Mouse (Mus musculus): ENCODE results near the gene Barhl2. TPM values are rescaled to one million over a fixed set of nuclear protein-coding genes. Genes with fewer than 3 reads are reported as not detected.

Barhl2 gene
- polyA plus RNA-seq, 1 experiment from 2014 or later, result 7.9 TPM

GRCm38 (mm10) chr5:106457111-106457925 is 648 bp downstream of the Barhl2 start:
- Histone ChIP-seq H3K4me1 (replicated peaks; ENCODE audit: control insufficient read depth, insufficient read depth, low read length) (peaks cover 21% of the 10 kb centered on the region; the same call in 1 of the 2 replicates), H3K4me2 (ENCODE audit: low read depth, low read length, severe bottlenecking) (peak overlapping the region; percentile 94), H3K4me3 (ENCODE audit: low read depth, low read length) (peak overlapping the region; percentile 54), H3K36me3 (ENCODE audit: control insufficient read depth, insufficient read depth, low read length) (no peaks in the 10 kb centered on the region), H3K27me3 (ENCODE audit: control insufficient read depth, insufficient read depth, low read length) (peaks cover 85% of the 10 kb centered on the region), H3K9ac (ENCODE audit: low read length) (peak overlapping the region; percentile 50), H3K9me3 (ENCODE audit: control insufficient read depth, low read length) (no peaks in the 10 kb centered on the region), H3K27ac (ENCODE audit: low read depth, low read length) (peak overlapping the region; percentile 46; the same call in 1 of the 2 replicates)
- under 1% methylated on average over 63 of the region's 63 CpGs for WGBS
- no peak for ATAC-seq (replicated peaks; ENCODE audit: low FRiP score)
- DNase-seq (ENCODE audit: low spot score), result peak; percentile 74

- Histone ChIP-seq H3K9ac (ENCODE audit: low read length) (peak overlapping the region; percentile 52; the same call in 1 of the 2 replicates), H3K36me3 (ENCODE audit: control insufficient read depth, insufficient read depth, low read length) (no peaks in the 10 kb centered on the region), H3K9me3 (ENCODE audit: control insufficient read depth, low read length) (no peaks in the 10 kb centered on the region), H3K4me3 (ENCODE audit: low read depth, low read length) (peak overlapping the region; percentile 33), H3K27me3 (ENCODE audit: control insufficient read depth, insufficient read depth, low read length) (peaks cover 85% of the 10 kb centered on the region), H3K27ac (ENCODE audit: low read depth, low read length) (no peak overlapping the region), H3K4me1 (replicated peaks; ENCODE audit: control insufficient read depth, insufficient read depth, low read length) (peaks cover 26% of the 10 kb centered on the region; the same call in 1 of the 2 replicates), H3K4me2 (ENCODE audit: low read depth, low read length, severe bottlenecking) (no peak overlapping the region)
- DNase-seq (ENCODE audit: low spot score) (no peak), ATAC-seq (replicated peaks; ENCODE audit: low FRiP score) (no peak)
- 1% methylated on average over 7 of the region's 7 CpGs for WGBS
Observed at GRCm38 (mm10) chr5:106455984-106456383, 2.0 kb downstream of the Barhl2 start.

- Histone ChIP-seq H3K4me1 (replicated peaks; ENCODE audit: control insufficient read depth, insufficient read depth, low read length) (peaks cover 26% of the 10 kb centered on the region; the same call in 1 of the 2 replicates), H3K4me3 (ENCODE audit: low read depth, low read length) (peak overlapping the region; percentile 33), H3K36me3 (ENCODE audit: control insufficient read depth, insufficient read depth, low read length) (no peaks in the 10 kb centered on the region), H3K27me3 (ENCODE audit: control insufficient read depth, insufficient read depth, low read length) (peaks cover 88% of the 10 kb centered on the region), H3K27ac (ENCODE audit: low read depth, low read length) (peak overlapping the region; percentile 37; the same call in 1 of the 2 replicates), H3K9ac (ENCODE audit: low read length) (peak overlapping the region; percentile 52), H3K9me3 (ENCODE audit: control insufficient read depth, low read length) (no peaks in the 10 kb centered on the region), H3K4me2 (ENCODE audit: low read depth, low read length, severe bottlenecking) (peak overlapping the region; percentile 33; the same call in 1 of the 2 replicates)
- ATAC-seq (replicated peaks; ENCODE audit: low FRiP score) (no peak), DNase-seq (ENCODE audit: low spot score) (no peak)
- WGBS, result under 1% methylated on average over 17 of the region's 17 CpGs
Observed at GRCm38 (mm10) chr5:106455106-106455920, 2.7 kb downstream of the Barhl2 start.

- H3K4me2 ChIP-seq (ENCODE audit: low read depth, low read length, severe bottlenecking), result peak overlapping the region; percentile 33
- H3K27me3 ChIP-seq (ENCODE audit: control insufficient read depth, insufficient read depth, low read length), result peaks cover 90% of the 10 kb centered on the region
- WGBS, result 2% methylated on average over 9 of the region's 9 CpGs
- H3K9ac ChIP-seq (ENCODE audit: low read length), result peak overlapping the region; percentile 52
- peak overlapping the region; percentile 37; the same call in 1 of the 2 replicates for H3K27ac ChIP-seq (ENCODE audit: low read depth, low read length)
- no peaks in the 10 kb centered on the region for H3K9me3 ChIP-seq (ENCODE audit: control insufficient read depth, low read length)
- H3K36me3 ChIP-seq (ENCODE audit: control insufficient read depth, insufficient read depth, low read length), result no peaks in the 10 kb centered on the region
- peak overlapping the region; percentile 33 for H3K4me3 ChIP-seq (ENCODE audit: low read depth, low read length)
- H3K4me1 ChIP-seq (replicated peaks; ENCODE audit: control insufficient read depth, insufficient read depth, low read length), result peaks cover 23% of the 10 kb centered on the region; the same call in 1 of the 2 replicates
- ATAC-seq (replicated peaks; ENCODE audit: low FRiP score) (no peak), DNase-seq (ENCODE audit: low spot score) (no peak)
Observed at GRCm38 (mm10) chr5:106454411-106455105, 3.4 kb downstream of the Barhl2 start.

DNA sequence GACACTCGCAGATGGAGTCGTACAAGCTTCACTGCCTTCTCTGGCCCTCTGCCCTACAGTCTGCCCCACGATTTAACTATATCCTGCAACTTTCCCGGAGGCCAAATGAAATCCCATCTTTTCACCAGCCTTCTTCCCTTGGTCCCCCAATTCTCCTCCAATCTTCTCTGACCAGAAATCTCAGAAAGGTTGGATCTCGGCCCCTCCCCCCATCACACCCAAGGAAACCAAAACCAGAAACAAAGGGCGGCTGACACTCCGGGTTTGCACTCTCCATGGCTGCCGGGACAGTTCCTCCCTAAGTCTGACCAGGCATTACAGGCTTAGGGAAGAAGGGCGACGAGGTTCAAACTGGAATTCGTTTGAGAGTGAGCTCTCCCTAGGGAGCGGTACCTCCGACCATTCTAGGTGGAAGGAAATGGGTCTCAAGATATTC is 4.1 kb downstream of the Barhl2 start:
- WGBS, result 0% methylated on average over 13 of the region's 13 CpGs
- Histone ChIP-seq H3K9me3 (ENCODE audit: control insufficient read depth, low read length) (no peaks in the 10 kb centered on the region), H3K27ac (ENCODE audit: low read depth, low read length) (0 out of 2 replicates have a peak overlapping the region, but pooled peaks have one; percentile 50), H3K9ac (ENCODE audit: low read length) (peak overlapping the region; percentile 49; the same call in 1 of the 2 replicates), H3K27me3 (ENCODE audit: control insufficient read depth, insufficient read depth, low read length) (peaks cover 91% of the 10 kb centered on the region), H3K4me3 (ENCODE audit: low read depth, low read length) (peak overlapping the region; percentile 33), H3K4me2 (ENCODE audit: low read depth, low read length, severe bottlenecking) (peak overlapping the region; percentile 35), H3K36me3 (ENCODE audit: control insufficient read depth, insufficient read depth, low read length) (no peaks in the 10 kb centered on the region), H3K4me1 (replicated peaks; ENCODE audit: control insufficient read depth, insufficient read depth, low read length) (peaks cover 20% of the 10 kb centered on the region; the same call in 1 of the 2 replicates)
- ATAC-seq (replicated peaks; ENCODE audit: low FRiP score), result no peak
- peak; percentile 57 for DNase-seq (ENCODE audit: low spot score)

- Histone ChIP-seq H3K4me3 (ENCODE audit: low read depth, low read length) (peak overlapping the region; percentile 33), H3K9ac (ENCODE audit: low read length) (peak overlapping the region; percentile 49), H3K4me2 (ENCODE audit: low read depth, low read length, severe bottlenecking) (peak overlapping the region; percentile 35), H3K27ac (ENCODE audit: low read depth, low read length) (peak overlapping the region; percentile 50; the same call in 1 of the 2 replicates), H3K27me3 (ENCODE audit: control insufficient read depth, insufficient read depth, low read length) (peaks cover 91% of the 10 kb centered on the region), H3K4me1 (replicated peaks; ENCODE audit: control insufficient read depth, insufficient read depth, low read length) (peaks cover 15% of the 10 kb centered on the region; the same call in 1 of the 2 replicates), H3K9me3 (ENCODE audit: control insufficient read depth, low read length) (no peaks in the 10 kb centered on the region), H3K36me3 (ENCODE audit: control insufficient read depth, insufficient read depth, low read length) (no peaks in the 10 kb centered on the region)
- under 1% methylated on average over 44 of the region's 45 CpGs for WGBS
- ATAC-seq (replicated peaks; ENCODE audit: low FRiP score), result peak; percentile 18; the same call in 1 of the 2 replicates
- peak; percentile 74 for DNase-seq (ENCODE audit: low spot score)
Observed at GRCm38 (mm10) chr5:106453181-106453885, 4.6 kb downstream of the Barhl2 start.

GRCm38 (mm10) chr5:106452686-106453085 is 5.3 kb downstream of the Barhl2 start:
- Histone ChIP-seq H3K4me3 (ENCODE audit: low read depth, low read length) (peak overlapping the region; percentile 33), H3K36me3 (ENCODE audit: control insufficient read depth, insufficient read depth, low read length) (no peaks in the 10 kb centered on the region), H3K4me2 (ENCODE audit: low read depth, low read length, severe bottlenecking) (peak overlapping the region; percentile 21; the same call in 1 of the 2 replicates), H3K9ac (ENCODE audit: low read length) (no peak overlapping the region; the same call in 1 of the 2 replicates), H3K27me3 (ENCODE audit: control insufficient read depth, insufficient read depth, low read length) (peaks cover 91% of the 10 kb centered on the region), H3K4me1 (replicated peaks; ENCODE audit: control insufficient read depth, insufficient read depth, low read length) (peaks cover 17% of the 10 kb centered on the region; the same call in 1 of the 2 replicates), H3K27ac (ENCODE audit: low read depth, low read length) (no peak overlapping the region), H3K9me3 (ENCODE audit: control insufficient read depth, low read length) (no peaks in the 10 kb centered on the region)
- DNase-seq (ENCODE audit: low spot score), result no peak
- ATAC-seq (replicated peaks; ENCODE audit: low FRiP score), result no peak
- WGBS, result 4% methylated on average over 4 of the region's 4 CpGs
